Mouse (Mus musculus) megakaryocyte, embryonic 14.5 days (primary cell): Measurements from ENCODE around the gene Cxcl5.
"Not testable (repeated sequence)": the region's sequence is repeated elsewhere in the genome, so short reads cannot be mapped to it uniquely, and the experiment has no call there.

Source experiments
- FLI1 ChIP-seq: IDR thresholded peaks from 2 replicates; pipeline ENCODE4 v1.6.1; 2012; ENCODE audit warnings: low read length, inconsistent platforms, mixed read lengths
- GATA1 ChIP-seq: IDR thresholded peaks from 3 replicates; pipeline ENCODE4 v1.6.1; 2012; ENCODE audit warnings: mixed read lengths, low read length, inconsistent platforms, borderline replicate concordance

DNA sequence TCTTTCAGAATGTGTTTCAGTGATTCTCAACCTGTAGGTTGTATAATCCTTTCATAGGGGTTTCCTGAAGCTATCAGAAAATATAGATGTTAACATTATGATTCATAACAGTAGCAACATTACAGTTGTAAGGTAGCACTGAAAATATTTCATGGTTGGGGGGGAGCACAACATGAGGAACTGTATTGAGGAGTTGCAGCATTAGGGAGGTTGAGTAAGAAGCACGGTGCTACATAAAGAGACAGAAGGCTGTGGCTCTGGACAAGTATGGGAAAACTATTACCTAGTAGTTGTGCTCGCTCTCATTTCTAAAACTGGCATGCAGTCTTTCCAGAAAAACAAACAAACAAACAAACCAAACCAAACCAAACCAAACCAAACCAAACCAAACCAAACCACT, 36.2 kb downstream of the Cxcl5 start:
- TF ChIP-seq FLI1, GATA1: not testable (repeated sequence)
